Mouse (Mus musculus) 416B (cell line): Measurements from ENCODE around the gene Adm2.

Source experiments
- DNase-seq: peaks from one replicate; pipeline ENCODE4 v3.0.0; 2011; ENCODE audit warnings: low read depth

Gene Adm2

DNA sequence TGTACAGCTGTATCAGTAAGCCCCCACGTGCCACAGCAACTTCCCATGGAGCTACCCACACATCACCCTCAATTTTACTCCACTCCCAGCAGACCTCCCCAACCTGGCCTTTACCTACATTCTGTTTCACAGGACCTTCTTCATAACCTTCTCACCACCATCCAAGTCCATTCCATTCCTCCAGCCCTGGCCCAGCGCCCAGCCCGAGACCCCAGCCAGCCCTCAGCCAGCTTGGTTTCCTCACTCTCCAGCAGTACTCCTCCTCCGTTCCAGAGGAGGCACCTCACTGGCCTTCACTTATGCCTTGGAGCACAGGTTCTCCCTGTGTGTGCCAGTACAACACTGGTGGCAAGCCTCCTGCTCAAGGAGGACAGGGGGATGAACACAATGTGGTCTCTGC is 9.2 kb upstream of the Adm2 start:
- no peak for DNase-seq

DNA sequence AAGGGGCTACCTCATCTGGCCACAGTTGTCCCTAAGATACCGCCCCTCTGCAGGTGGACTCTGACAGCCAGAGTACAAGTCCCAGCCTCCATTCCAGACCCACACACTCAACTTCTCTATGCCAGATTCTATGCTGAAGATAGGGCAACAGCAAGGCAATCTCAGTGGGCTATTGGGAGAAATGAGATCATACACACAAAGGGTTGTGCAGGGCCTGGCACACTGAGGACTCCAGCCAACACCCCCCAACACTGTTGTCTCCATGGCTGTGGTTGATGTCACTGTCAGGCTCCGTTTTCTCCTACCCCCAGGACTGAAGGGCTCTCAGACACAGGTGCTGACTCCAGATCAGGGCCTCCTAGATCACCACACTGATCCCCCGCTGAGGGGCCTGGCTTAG is 8.4 kb upstream of the Adm2 start:
- peak; percentile 12 for DNase-seq

DNA sequence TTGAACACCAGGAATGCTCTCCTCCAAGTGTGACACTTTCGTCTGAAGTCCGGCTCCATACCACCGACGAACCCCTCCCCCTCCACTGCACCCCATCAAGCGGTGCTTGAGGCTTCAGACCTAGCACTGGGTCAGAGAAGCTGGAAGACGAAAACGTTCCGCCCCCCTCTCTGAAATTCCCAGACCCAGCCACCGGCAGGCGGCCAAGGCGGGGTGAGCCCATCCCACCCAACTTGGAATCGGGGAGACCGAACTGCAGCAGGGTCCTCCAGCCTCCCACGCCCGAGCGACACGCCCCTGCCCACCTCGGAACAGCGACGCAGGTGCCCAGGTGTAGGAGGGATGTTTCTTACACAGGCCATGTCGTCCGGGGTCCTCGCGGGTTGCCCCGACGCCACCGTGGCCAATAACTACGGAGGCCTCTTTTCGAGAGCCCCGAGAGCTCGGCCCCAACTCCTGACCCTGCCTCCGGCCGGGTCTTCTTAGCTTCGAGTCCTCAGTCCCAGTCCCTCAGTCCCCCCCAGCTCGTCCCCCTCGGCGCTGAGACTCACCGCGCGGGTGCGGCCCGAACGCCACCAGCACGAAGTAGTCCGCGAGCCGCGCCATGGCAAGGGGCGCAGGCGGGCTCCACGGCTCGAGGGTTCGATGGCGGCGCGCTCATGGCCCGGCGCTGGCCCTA is 7.9 kb upstream of the Adm2 start:
- no peak for DNase-seq

DNA sequence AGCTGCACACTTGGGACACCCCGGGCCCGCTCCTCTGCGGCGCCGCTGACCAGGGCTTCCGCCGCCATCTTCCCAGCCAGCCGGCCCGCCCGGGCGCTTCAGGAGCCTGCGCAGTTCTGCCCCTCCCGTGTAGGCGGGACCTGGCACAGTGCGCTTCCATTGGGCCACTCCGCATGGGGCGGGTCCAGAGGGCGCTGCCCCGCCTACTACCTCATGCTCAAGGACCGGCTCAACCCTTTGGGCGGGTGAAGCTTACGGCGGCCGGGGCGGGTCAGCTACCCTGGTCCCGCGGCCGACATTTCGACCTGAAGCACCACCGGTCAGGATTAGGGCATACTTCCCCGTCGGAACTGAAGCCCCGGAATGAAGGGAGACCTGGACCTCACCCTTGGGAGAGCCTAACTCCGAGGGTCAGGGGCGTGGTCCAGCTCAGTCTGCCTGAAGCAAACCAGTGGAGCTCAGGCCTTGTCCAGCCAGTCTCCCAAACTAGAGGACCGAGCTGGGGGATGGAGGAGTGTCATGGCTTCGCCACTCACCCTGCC is 7.3 kb upstream of the Adm2 start, which contains the start of gene Sbf1:
Gene Sbf1, minus strand, starts transcription at position 122 of the 542 bp plus-strand sequence.
- peak; percentile 97 for DNase-seq

DNA sequence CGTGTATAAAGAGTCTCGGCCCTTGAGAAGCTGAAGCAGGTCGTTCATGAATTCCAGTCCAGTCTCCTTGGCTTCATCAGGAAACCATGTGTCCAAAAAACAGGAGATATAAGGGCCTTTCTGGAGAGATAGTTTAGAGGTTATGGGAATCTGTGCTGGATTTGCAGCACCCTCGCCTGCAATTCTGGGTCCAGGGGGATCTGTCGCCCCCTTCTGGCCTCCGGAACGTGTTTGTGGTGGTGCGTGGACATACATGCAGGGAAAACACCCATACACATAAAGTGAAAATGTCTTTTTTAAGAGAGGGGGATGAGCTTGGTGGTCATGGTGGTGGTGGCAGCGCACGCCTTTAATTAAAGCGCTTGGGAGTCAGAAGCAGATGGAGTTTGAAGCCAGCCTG is 6.4 kb upstream of the Adm2 start:
- DNase-seq = peak; percentile 59

DNA sequence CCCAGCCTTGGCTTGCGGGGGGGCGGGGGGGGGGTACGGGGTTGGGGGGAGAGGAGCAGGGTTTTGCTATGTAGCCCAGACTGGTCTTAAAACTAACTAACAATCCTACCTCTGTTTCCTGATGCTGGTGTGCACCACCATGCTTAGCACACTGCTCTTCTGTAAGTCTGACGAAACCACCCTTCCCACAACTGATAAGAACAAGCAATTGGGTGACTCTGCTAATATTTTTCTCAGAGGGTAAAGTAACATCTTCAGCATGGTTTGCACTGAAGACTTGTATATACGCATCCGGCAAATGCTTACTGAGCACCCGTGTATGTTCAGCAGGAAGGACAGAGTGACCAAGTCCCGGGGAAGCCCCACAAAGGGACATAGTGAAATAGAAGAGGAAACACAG is 1.3 kb upstream of the Adm2 start:
- DNase-seq = peak; percentile 81

DNA sequence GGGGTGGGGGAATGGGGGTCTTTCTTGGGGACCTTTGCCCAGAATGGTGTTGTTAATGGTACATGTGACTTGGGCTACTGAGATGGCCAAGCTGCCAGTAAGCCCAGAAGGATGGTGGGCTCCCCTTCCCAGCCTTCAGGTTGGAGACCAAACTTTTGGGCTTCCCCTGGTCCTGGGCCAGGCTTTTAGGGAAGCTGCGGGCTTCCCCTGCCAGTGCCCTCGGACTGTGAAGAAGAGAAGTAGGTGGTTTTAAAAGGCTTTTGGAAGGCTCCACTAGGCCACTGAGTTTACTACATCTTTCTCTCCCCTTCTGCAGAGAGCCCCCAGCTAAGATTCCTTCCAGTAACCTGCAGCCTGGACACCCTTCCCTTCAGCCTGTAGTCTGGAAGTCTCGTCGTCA is 1.1 kb downstream of the Adm2 start:
- DNase-seq = no peak

DNA sequence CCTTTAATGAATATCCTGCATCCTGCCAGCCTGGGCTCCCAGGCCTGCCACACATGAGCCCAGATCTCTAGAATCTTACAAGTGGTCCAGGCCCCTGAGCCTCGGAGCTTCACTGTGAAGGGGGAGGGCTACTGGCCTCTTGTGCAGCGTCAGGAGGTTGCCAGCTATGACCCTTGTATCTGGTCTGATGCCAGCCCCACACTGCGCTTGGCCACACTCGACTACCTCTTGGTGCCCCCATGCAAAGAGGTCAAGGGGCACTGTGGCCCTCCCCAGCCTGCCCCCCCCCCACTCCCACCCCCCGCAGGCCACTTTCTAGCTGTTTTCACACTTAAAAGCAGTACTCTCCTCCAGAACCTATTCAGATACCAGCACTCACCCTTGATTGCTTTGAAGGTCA is 3.9 kb downstream of the Adm2 start:
- no peak for DNase-seq

DNA sequence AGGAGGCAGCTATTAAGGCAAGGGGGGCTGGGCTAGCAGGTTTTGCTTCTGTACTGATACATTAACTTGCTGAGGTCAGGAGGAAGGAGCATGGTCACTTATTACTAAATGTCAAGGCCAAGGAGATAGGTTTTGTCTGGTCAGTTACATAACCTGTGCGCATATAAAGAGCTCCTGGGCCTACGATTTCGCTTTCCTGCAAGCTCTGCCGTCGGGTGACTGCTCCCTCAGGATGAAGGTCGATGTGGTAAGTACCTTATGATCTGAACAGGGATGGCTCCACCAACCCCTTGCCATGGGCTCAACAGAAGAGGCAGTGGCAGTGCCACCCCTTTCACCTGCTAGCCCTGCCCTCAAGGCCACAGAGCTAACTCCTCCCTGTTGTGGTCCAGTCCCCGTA is 11.8 kb downstream of the Adm2 start, which contains the start of gene Miox:
Gene Miox, plus strand, starts transcription at position 128 of the 400 bp plus-strand sequence.
- no peak for DNase-seq

DNA sequence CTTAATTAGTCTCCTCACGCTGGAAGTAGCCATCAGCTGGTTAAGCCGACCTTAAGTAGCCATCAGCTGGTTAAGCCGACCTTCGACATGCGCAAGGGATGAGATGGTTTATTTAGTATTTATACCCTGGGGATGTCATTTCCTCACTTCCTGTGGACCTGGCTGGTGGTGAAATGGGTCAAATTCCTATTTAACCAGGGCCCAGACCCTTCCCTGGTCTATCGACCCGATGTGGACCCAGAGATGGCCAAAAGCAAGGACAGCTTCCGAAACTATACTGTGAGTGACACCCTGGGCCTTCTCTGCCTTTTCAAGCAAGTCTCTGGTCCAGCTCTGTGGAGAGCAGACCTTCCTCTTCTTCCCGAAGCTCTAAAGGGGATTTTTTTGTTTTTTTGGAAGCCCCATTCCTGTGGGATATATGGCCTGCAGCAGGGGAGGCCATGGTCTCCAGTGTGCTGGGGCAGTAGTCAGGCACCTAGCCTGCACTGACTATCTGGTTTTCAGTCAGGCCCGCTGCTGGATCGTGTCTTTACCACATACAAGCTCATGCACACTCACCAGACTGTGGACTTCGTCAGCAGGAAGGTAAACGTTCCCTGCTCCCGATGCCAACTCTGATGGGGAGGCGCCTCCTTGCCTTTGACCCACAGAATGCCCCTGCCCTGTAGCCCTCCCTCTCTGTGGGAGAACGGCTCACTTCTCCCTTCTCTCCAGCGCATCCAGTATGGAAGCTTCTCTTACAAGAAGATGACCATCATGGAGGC is 12.4 kb downstream of the Adm2 start:
- DNase-seq = no peak

DNA sequence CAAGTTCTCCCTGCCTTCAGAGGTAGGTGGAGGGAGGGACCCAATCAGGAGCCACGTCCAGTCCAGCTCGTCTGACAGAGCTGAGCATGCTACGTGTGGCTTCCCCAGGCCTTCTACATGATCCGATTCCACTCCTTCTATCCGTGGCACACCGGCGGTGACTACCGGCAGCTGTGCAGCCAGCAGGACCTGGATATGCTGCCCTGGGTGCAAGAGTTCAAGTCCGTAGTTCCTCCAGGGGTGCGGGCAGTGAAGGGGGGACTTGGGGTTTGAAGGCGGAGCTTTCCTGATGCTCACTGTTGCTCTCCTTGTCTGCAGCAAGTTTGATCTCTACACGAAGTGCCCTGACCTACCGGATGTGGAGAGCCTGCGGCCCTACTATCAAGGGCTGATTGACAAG is 13.9 kb downstream of the Adm2 start:
- DNase-seq = no peak

DNA sequence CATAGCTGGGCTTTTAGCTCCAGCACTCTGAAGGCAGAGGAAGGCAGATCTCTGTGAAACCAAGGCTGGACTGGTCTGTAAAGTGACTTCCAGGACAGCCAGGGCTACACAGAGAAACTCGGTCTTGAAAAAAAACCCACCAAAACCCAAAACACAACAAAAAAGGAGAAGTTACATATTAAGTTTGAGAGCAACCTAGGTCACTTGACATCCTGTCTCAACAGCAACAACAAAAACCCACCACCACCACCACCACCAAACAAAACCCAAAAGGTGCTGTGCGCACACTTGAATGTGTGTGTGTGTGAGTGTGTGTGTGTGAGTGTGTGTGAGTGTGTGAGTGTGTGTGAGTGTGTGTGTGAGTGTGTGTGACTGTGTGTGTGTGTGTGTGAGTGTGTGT is 17.2 kb downstream of the Adm2 start:
- peak; percentile 82 for DNase-seq

DNA sequence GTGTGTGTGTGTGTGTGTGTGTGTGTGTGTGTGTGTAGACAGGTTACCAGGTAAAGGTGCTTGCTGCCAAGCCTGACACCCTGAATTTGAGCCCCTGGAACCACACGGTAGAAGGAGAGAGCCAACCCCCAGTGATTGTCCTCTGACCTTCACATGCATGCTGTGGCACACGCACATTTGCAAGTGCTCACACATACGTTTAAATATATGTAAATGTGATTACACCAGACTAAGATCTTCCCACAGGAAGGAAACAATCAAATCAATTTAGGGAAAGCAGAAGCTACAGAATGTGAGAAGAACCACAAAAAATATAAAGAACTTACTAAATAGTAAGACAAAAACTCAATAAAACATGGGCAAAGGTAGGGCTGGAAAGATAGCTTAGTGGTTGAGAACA is 17.6 kb downstream of the Adm2 start:
- DNase-seq = peak; percentile 34

DNA sequence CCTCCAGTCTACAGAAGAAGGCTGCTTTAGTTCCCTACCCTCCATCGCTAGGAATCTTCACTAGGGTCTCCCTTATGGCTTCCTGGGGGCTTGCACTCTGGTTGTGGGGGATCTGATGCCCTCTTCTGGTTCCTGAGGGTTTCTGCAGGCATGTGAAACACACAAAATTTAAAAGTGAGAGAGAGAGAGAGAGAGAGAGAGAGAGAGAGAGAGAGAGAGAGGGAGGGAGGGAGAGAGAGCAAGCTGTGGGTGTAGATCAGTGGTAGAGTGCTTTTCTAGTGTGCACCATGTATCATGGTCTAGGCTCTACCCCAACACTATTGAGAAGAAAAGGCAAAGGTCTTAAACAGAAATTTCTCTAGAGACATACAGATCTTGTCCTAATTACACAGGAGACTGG is 19.2 kb downstream of the Adm2 start:
- peak; percentile 19 for DNase-seq

DNA sequence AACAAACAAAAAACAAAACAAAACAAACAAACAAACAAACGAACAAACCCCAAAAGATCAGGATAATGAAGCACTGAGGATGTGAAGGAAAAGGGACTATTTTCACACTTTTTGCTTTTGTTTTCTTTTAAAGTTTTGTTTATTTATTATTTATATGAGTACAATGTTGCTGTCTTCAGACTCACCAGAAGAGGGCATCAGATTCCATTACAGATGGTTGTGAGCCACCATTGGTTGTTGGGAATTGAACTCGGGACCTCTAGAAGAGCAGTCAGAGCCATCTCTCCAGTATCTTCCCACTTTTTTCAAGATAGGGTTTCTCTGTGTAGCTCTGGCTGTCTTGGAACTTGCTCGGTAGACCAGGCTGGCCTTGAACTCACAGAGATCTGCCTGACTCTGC is 20.8 kb downstream of the Adm2 start:
- DNase-seq = peak; percentile 26

DNA sequence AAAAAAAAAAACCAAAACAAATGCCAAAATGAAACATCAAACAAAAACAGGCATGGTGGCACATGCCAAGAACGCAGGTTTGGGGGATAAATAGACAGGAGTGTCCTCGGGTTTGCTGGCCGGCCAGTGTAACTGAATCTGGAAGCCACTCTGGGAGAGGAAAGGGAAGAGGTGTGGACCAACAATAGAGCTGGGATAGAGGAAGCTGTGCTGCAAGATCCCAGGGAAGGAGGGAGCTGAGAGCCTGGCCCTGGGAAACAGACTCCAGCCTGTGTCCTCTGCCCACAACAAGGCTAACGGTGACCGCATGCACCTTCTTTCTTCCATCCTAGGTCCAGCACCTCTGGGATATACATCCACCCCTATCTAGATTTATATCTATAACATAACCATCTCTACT is 27.9 kb downstream of the Adm2 start:
- no peak for DNase-seq

DNA sequence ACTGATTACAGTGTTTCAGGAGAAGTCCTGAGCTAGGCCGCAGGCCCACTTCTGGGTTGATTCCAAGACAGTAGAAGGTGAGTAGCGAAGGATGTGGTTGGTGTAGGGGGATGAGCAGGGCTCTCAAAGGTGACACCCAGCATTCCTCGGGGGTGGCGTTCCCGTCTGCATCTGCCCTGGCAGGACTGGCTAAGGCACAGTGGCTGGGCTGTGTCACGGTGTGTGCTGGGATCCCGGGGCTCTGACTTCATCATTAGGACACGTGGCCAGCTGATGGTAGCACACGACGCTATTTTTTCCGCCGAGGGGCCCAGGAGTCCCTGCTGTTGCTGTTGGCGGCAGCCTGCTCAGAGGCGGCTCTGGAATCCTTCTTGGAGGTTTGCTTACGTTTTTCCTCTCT is 28.8 kb downstream of the Adm2 start:
- DNase-seq = no peak

DNA sequence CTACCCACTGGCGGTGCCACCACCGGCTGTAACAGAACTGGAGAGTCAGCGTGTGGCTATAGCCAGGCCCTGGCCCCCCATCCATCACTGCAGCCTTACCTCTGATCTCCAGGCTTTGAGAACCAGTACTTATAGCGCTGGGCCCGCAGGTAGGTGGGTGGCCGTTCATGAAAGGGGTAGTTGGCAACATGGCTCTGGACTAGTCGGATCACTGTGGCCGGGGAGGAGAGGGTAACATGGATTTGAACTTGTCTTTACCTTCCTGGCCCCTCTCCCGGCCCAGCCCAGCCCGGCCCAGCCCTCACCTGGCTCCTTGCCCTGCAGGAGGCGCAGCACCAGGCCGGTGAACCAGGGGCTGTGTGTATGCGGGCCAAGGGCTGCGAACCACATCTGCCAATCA is 29.5 kb downstream of the Adm2 start:
- no peak for DNase-seq

DNA sequence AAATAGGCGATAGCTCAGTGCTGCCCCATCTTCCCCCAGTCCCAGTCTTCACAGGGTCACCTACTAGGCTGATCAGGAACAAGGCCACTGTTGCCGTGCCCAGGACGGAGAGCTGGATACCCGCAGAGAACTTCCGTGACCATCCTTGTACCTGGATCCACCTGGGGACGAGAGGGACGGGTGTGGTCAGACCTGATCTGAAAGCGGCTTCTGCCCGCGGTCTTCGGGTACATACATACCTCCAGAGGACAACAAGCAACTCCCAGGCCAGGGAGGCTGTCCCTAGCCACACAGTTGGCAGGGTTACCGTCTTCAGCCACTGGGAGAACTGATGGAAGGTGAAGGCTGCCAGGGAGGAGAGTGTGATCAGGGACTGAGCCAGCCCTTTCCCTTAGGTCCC is 30.3 kb downstream of the Adm2 start:
- no peak for DNase-seq

DNA sequence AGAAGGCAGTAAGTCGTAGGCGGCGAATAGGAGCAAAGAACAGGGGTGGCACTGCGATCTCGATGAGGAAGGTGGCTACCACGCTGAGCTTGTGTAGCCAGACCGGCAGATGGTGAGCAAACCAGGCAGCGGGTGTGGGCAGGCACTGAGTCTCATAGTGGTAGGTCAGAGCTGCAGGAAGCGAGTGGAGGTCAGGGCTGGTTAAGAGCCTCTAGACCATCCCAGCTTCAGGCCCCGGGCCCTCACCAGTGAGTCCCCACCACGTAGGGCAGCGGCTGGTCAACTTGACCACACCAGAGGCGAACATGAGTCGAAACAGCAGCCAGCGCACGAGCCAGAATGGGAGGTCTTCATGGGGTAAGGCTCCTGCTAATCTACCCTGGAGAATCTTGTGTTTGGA is 31.3 kb downstream of the Adm2 start:
- DNase-seq = no peak

DNA sequence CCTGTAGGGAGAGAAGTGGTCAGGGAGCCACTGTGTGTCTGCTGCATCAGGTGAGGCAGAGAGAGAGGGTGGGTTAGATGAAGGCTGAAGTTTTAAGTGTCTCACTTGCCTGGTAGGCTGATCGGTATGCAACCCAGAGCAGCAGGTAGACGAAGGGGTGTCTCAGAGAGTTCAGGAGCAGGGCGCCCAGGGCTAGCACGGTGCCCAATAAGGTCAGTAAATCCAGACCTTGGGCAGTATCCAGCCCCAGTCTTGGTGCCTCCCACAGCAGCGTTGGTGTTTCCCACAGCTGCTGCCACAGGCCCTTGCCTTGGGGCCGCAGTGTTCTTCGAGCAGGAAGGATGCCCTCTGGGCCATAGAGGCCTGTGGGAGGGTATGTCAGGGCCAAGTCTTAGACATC is 31.9 kb downstream of the Adm2 start:
- DNase-seq = no peak

DNA sequence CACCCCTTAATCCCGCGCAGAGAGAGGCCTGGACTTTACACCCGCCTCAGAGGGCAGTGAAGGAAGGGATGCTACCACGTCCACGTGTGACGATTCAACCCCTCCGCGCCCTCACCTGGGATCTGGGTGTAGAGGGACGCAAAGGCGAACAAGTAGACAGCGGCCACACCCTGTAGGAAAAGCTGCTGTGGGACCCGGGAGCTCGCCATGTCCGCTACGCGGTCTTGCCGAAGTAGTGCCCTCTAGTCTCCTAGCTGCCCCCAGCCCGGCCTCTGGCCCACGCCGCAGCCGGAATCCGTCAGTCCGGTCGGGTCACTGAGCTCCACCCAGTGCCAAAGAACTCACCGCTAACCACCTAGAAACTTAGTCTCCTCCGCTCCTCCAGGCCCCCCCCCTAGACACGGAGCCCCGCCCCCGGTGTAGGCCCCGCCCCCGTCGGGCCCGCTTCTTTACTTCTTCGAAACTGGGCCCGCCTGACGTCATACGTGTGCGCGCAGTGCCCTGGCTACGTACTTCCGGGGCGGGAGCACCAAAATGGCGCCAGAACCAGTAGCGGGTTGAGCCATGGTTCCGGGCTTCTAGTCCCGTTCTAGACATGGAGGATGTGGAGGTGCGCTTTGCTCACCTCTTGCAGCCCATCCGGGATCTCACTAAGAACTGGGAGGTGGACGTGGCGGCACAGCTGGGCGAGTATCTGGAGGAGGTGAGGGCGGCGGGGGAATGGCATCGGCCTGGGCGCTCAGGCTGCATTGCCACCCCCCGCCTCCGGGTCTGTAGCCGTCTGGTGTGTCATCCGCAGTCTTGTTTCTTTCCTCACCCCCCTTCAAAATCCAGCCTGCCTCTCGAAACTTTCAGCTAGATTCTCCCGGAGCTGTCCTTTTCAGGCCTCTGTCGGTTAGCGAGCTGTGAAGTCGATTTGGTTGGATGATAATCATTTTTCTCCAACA is 33.0 kb downstream of the Adm2 start, which contains the start of the genes Lmf2 and Ncaph2:
Gene Lmf2, minus strand, starts transcription at position 419 of the 947 bp plus-strand sequence.
Gene Ncaph2, plus strand, starts transcription at position 479 of the 947 bp plus-strand sequence.
- peak; percentile 98 for DNase-seq
